Mouse (Mus musculus) bone marrow, adult 2 months (tissue): ENCODE data around the gene Defb25. TPM values are rescaled to one million over a fixed set of nuclear protein-coding genes. Genes with fewer than 3 reads are reported as not detected.

Source experiments
- H3K27ac ChIP-seq: fragments of 200-500 bp; 2 replicates; pipeline ENCODE4 v1.5.1; 2012; ENCODE audit warnings: low read depth, mild to moderate bottlenecking, control low read depth, inconsistent platforms, low read length; ENCODE audit not compliant: control insufficient read depth, poor library complexity, insufficient read depth
- H3K4me1 ChIP-seq: fragments of 200-500 bp; 2 replicates; pipeline ENCODE4 v1.6.1; 2011; ENCODE audit warnings: low read length; ENCODE audit not compliant: control insufficient read depth, insufficient read depth
- H3K4me3 ChIP-seq: fragments of 200-500 bp; replicated peaks from 2 replicates; pipeline ENCODE3; 2011; ENCODE audit warnings: mild to moderate bottlenecking, low read depth, low read length, control low read depth; ENCODE audit not compliant: control insufficient read depth
- CTCF ChIP-seq: fragments of 200-500 bp; IDR thresholded peaks from 2 replicates; pipeline ENCODE4 v1.5.1; 2011; ENCODE audit warnings: low read length, control low read depth; ENCODE audit not compliant: control insufficient read depth, insufficient read depth
- POLR2A ChIP-seq: fragments of 200-500 bp; IDR thresholded peaks from 2 replicates; pipeline ENCODE4 v1.6.1; 2011; ENCODE audit warnings: low read depth, mild to moderate bottlenecking, control low read depth, low read length, borderline replicate concordance; ENCODE audit not compliant: control insufficient read depth
- WGBS: fragments of 180-500 bp; shearing (Covaris S2); methylation state at CpG from one replicate; pipeline ENCODE4 v1.1.7; 2018; 5-methylcytosine and 5-hydroxymethylcytosine counted together
- polyA plus RNA-seq: library from polyadenylated mRNA; stranded (reverse); fragments of >200 nt; gene quantifications from 2 replicates; pipeline ENCODE4 v1.2.4, GENCODE M21; 2011; ENCODE audit warnings: low replicate concordance; ENCODE audit not compliant: missing spikeins, insufficient read depth, insufficient read length

The Defb25 gene
- polyA plus RNA-seq, 1 experiment: not detected

DNA sequence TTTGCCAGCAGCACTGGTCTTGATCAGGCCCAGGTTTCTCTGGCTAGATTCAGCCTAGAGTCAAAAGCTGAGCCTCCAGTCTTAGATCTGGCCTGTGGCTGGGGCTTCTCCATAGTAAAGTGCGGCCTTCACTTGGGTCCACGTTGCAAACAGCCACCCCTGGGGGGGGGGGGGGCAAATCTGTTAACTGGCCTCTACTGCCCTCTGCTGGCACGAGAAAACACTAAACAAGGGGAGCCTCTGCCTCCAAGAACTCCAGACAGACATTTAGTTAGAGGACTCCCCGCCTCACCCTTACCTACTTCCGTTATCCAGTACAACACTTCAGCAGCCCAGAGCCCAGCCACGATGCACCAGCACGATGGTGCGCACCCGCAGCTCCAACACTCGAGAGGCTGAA lies 34.5 kb upstream of the Defb25 start:
- Histone ChIP-seq H3K4me1 (peaks cover 6% of the 10 kb centered on the region), H3K27ac (no peak overlapping the region), H3K4me3 (no peak overlapping the region)
- TF ChIP-seq POLR2A (no peak), CTCF (peak; percentile 24; the same call in 1 of the 2 replicates)
- 61% methylated on average over 10 of the region's 10 CpGs for WGBS

DNA sequence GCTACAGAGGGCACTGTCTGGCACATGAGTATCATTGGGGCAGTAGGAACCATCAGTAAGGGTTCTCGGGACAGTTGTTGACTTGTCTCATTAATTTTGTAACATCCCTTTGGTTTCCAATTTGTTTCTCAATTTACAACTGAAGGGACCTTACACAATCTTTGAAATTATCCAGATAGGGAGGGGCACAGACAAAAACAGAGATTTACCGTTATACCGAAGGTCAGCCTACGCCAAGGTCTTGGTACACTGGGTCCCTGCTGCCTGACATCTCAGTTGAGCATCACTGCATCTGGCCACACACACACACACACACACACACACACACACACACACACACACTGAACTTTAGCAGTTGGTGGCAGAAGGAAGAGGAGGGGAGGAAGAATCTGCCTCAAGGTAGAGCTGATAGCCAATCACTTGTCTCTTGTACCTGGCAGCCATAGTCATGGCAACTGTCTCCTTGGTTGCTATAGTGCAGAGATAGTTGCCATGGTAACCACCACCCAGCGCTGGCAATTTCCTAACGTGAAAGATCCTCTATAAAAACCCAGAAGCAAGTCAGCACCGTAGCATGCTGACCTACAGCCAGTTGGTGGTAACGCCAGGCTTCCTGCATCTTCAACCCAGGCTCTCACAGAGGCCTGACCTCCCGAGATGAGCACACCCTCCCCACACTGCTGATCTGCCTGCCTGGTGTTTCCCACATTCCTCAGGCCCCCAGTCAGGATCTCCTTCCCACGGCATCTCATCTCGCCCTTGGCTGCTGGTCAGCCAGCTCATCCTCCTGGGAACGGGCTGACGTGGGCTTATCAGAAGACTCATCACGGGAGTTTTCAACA lies 31.2 kb upstream of the Defb25 start:
- Histone ChIP-seq H3K4me3 (no peak overlapping the region), H3K4me1 (peaks cover 6% of the 10 kb centered on the region), H3K27ac (no peak overlapping the region)
- TF ChIP-seq CTCF (no peak), POLR2A (no peak)
- WGBS: 36% methylated on average over 14 of the region's 14 CpGs

DNA sequence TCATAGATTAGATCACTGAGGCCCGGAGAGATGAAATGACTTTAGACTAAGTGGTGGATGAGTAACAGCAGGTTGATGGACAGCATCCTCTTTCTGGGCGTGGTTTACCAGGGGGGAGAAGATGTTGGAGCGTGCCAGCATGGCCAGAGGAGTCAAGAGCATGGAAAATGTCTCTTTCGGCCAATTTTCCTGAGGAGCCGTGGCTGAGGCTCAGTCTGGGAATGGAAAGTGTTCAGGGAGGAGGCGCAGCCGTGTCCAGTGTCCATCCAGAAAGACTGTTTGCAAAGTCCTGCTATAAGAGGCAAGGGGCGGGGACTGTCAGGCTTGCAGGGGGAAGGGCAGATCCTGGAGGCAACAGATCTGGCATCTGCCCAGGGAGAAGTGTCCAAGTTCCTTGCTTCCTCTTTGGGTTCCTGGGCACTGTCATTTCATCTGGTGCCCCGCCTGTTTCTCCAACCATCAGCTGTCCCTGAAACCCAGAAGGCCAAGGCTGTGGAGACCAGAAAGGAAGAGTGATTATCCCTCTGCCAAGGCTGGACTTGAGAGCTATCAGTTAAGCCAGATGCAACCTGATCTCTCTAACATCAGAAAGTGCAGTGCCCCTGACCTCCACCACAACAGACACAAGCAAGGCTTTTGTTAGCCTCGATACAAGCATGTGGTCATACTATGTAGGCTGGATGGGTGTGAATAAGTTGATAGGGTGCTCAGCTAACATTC lies 30.2 kb upstream of the Defb25 start:
- Histone ChIP-seq H3K27ac (peak overlapping the region; percentile 50; the same call in 1 of the 2 replicates), H3K4me1 (peaks cover 6% of the 10 kb centered on the region), H3K4me3 (no peak overlapping the region)
- no peak for TF ChIP-seq CTCF
- no peak for TF ChIP-seq POLR2A
- WGBS: 40% methylated on average over 10 of the region's 10 CpGs

DNA sequence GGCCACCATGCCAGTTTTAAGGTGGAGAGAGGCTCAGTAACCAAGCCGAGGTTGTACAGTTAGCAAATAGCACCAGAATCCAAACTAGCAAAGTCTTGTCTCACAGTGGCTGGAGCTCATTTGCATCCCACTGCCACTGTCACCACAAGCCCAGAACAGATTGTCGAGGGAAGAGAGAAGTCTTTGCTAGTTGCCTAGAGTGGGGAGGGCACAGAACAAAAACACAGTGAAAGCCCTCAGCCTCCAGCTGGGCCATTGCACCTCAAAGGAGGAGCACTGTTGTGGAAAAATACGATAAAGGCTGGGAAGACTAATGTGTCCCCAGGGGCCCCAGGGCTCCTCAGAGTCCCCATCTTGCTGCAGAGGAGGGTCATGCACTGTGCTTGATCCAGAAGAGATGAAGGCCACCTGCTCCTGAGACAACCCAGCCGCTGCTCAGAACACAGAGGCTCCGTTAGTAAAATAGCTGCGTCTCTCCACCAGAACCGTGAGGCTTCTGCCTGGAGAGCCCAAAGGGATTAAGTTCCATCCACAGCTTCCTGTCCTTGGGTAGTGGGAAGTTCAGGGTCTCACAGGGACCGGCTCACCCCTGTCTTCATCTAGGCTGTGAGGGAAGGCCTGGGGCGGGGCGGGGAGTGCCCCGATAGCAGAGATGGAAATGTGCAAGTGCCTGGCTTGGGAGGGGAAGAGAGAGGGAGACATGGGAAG lies 16.7 kb upstream of the Defb25 start:
- no peaks in the 10 kb centered on the region; the same call in 1 of the 2 replicates for H3K4me1 ChIP-seq
- H3K27ac ChIP-seq: no peak overlapping the region
- TF ChIP-seq POLR2A (no peak), CTCF (no peak)
- H3K4me3 ChIP-seq: no peak overlapping the region
- WGBS: 59% methylated on average over 11 of the region's 11 CpGs

DNA sequence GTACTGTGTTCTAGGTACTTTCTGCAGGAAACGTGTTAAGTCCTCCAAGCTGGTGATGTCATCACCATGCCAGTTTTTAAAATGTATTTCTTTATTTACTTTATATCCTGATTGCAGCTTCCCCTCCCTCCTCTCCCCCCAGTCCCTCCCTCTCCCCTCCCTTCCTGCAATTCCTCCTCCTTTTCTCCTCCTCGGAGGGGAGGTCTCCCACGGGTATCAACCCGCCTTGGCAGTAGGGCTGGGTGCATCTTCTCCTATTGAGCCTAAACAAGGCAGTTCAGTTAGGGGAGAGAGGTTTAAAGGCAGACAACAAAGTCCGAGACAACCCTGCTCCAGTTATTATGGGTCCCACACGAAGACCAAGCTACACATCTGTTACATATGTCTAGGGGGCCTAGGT lies 16.0 kb upstream of the Defb25 start:
- no peak overlapping the region for H3K4me3 ChIP-seq

DNA sequence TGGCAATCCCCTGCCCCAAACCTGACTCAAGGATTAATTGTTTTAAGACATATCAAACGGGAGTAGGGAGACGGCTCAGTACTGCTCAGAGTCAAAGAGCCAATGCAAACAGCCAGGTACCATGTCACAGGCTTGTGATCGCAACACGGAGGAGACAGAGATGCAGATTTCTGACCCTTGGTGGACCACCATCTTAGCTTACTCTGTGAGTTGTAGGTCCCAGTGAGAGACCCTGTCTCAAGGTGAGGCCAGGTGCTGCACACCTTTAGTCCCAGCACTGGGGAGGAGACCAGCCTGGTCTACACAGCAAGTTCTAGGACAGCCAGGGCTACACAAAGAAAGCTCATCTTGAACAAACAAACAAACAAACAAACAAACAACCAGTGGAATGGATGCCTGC lies 14.5 kb upstream of the Defb25 start:
- Histone ChIP-seq H3K4me3 (no peak overlapping the region), H3K27ac (no peak overlapping the region), H3K4me1 (no peaks in the 10 kb centered on the region; the same call in 1 of the 2 replicates)
- WGBS: 86% methylated on average over 4 of the region's 4 CpGs
- no peak for TF ChIP-seq CTCF
- no peak for TF ChIP-seq POLR2A

More for the DNA sequence above, 16.0 kb upstream of the Defb25 start:
- H3K4me1 ChIP-seq: no peaks in the 10 kb centered on the region; the same call in 1 of the 2 replicates
- TF ChIP-seq POLR2A (no peak), CTCF (no peak)
- 62% methylated on average over 6 of the region's 6 CpGs for WGBS
- H3K27ac ChIP-seq: no peak overlapping the region

DNA sequence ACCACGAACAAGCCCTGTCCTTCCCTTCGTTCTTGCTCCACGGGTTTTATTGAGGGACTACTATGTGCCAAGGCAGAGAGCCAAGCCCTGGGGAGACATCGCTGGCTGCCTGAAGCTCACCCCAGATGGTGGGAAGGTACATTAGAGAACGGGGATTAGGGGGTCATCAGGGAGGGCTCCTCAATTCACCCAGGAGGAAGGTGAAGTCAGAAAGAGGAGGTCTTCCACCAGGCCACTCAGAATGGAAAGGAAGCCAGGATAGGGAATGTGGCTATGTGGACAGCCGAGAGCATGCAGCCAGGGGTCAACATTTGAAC lies 14.1 kb upstream of the Defb25 start:
- 73% methylated on average over 6 of the region's 6 CpGs for WGBS
- no peak for TF ChIP-seq POLR2A
- TF ChIP-seq CTCF: no peak
- Histone ChIP-seq H3K27ac (no peak overlapping the region), H3K4me1 (no peaks in the 10 kb centered on the region; the same call in 1 of the 2 replicates), H3K4me3 (no peak overlapping the region)
